Mouse (Mus musculus): Measurements from ENCODE around the gene Krtap1-3. TPM values are rescaled to one million over a fixed set of nuclear protein-coding genes. Genes with fewer than 3 reads are reported as not detected.

The Krtap1-3 gene
- not detected in 2 replicates for polyA plus RNA-seq (2015; fragmentation: Nextera tagmentation; extraction: Ambion mirVana)

DNA sequence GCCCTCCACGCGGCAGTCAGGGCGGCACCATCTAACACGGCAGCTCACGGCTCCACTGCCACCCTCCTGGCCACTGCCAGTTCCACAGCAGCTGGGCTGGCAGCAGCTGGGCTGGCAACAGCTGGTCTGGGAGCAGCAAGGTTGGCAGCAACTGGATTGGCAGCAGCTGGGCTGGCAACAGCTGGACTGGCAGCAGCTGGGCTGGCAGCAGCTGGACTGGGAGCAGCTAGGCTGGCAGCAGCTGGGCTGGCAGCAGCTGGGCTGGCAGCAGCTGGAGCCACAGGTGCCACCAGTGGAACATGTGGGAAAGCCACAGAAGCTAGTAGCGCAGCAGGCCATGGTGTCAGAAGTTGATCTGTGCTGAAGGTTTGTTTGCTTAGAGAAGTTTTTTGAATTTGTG is at the start of gene Krtap1-3:
Gene Krtap1-3, minus strand, starts transcription at position 359 of the 400 bp plus-strand sequence.
- 89% methylated on average over 6 of the region's 6 CpGs for WGBS
- no peak within 1 kb of the TSS for H3K4me2 ChIP-seq (ENCODE audit: low read length)
- ATAC-seq, result no peak
- no peak within 1 kb of the TSS for H3K27ac ChIP-seq (ENCODE audit: low read depth, low read length)
- H3K9me3 ChIP-seq (ENCODE audit: control insufficient read depth, low read length), result no peaks in the 10 kb centered on the region
- H3K4me3 ChIP-seq (ENCODE audit: low read length), result no peak within 1 kb of the TSS
- H3K9ac ChIP-seq (ENCODE audit: low read depth, low read length), result no peak within 1 kb of the TSS
- no peaks in the 10 kb centered on the region for H3K27me3 ChIP-seq (replicated peaks; ENCODE audit: control insufficient read depth, insufficient read depth, low read length)
- H3K4me1 ChIP-seq (ENCODE audit: control insufficient read depth, insufficient read depth, low read depth, low read length), result no peaks in the 10 kb centered on the region
- H3K36me3 ChIP-seq (ENCODE audit: control insufficient read depth, insufficient read depth, low read length), result no peaks in the 10 kb centered on the region

DNA sequence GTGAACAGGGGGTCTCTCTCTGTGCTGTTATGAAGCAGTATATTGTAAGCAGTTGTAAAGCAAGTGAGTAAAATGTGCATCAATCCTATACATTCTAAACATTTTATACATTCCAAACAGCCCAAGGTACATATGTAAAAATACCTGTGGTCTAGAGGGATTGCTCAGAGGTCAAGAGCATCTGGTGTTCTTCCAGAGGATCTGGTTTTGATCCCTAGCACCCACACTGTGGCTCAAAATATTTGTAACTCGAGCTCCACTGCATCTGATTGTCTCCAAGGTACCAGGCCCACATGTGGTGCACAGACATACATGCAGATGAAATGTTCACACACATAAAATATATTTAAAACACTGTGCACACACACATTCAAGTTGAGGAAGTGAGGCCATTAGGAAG is 49.8 kb upstream of the Krtap1-3 start:
- ATAC-seq, result no peak
- WGBS, result 69% methylated on average over 1 of the region's 1 CpGs

DNA sequence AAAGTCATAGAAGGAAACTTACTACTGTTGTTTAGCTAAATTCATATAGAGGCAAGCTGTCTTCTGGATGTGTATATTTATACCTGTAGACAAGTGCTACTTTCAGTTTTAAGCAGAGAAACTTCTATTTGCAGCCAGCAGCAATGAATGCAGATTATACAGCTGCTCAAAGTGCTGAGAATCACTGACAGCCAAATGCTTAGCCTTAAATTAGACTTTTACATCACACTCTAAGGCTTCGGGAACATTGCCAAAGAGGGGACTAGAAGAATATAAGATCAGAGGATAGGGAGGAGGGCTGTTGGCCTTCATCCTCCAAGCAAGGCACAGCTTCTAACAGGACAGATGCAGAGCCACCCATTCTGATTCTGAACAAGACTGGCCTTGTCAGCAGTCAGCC is 45.9 kb upstream of the Krtap1-3 start:
- H3K27me3 ChIP-seq (replicated peaks; ENCODE audit: control insufficient read depth, insufficient read depth, low read length), result no peaks in the 10 kb centered on the region
- 63% methylated on average over 1 of the region's 1 CpGs for WGBS
- no peak overlapping the region for H3K27ac ChIP-seq (ENCODE audit: low read depth, low read length)
- no peaks in the 10 kb centered on the region for H3K36me3 ChIP-seq (ENCODE audit: control insufficient read depth, insufficient read depth, low read length)
- H3K4me1 ChIP-seq (ENCODE audit: control insufficient read depth, insufficient read depth, low read depth, low read length), result no peaks in the 10 kb centered on the region
- ATAC-seq, result no peak
- H3K4me3 ChIP-seq (ENCODE audit: low read length), result no peak overlapping the region
- H3K9ac ChIP-seq (ENCODE audit: low read depth, low read length), result no peak overlapping the region
- H3K4me2 ChIP-seq (ENCODE audit: low read length), result no peak overlapping the region
- no peaks in the 10 kb centered on the region for H3K9me3 ChIP-seq (ENCODE audit: control insufficient read depth, low read length)

More for the DNA sequence above, 49.8 kb upstream of the Krtap1-3 start:
- no peak overlapping the region for H3K4me3 ChIP-seq (ENCODE audit: low read length)
- H3K4me2 ChIP-seq (ENCODE audit: low read length), result no peak overlapping the region
- H3K27me3 ChIP-seq (replicated peaks; ENCODE audit: control insufficient read depth, insufficient read depth, low read length), result no peaks in the 10 kb centered on the region
- H3K9me3 ChIP-seq (ENCODE audit: control insufficient read depth, low read length), result no peaks in the 10 kb centered on the region
- no peak overlapping the region for H3K9ac ChIP-seq (ENCODE audit: low read depth, low read length)
- no peak overlapping the region for H3K27ac ChIP-seq (ENCODE audit: low read depth, low read length)
- no peaks in the 10 kb centered on the region for H3K4me1 ChIP-seq (ENCODE audit: control insufficient read depth, insufficient read depth, low read depth, low read length)
- H3K36me3 ChIP-seq (ENCODE audit: control insufficient read depth, insufficient read depth, low read length), result no peaks in the 10 kb centered on the region

DNA sequence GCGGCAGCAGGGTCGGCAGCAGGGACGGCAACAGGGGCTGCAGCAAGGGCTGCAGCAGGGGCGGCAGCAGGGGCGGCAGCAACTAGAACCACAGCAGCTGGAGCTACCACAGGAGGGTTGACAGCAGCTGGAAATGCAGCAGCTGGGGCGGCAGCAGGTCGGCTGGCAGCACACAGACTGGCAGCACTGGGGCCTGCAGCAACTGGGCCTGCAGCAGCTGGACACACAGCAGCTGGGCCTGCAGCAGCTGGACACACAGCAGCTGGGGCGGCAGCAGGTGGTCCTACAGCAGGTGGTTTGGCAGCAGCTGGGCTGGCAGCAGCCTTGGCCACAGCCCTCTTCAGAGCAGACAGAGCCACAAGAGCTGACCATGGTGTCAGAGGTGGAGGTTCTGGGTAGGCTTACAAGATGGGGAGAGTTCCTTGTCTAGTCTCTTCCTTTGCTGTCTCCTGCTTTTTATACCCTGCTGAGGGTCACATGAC is 43.6 kb upstream of the Krtap1-3 start, which contains the start of gene Krtap4-2:
Gene Krtap4-2, minus strand, starts transcription at position 432 of the 482 bp plus-strand sequence.
- WGBS, result 39% methylated on average over 8 of the region's 8 CpGs
- ATAC-seq, result no peak
- Histone ChIP-seq H3K36me3 (ENCODE audit: control insufficient read depth, insufficient read depth, low read length) (no peaks in the 10 kb centered on the region), H3K9ac (ENCODE audit: low read depth, low read length) (no peak within 1 kb of the TSS), H3K4me1 (ENCODE audit: control insufficient read depth, insufficient read depth, low read depth, low read length) (no peaks in the 10 kb centered on the region), H3K9me3 (ENCODE audit: control insufficient read depth, low read length) (no peaks in the 10 kb centered on the region), H3K27me3 (replicated peaks; ENCODE audit: control insufficient read depth, insufficient read depth, low read length) (no peaks in the 10 kb centered on the region), H3K4me2 (ENCODE audit: low read length) (no peak within 1 kb of the TSS), H3K4me3 (ENCODE audit: low read length) (no peak within 1 kb of the TSS), H3K27ac (ENCODE audit: low read depth, low read length) (no peak within 1 kb of the TSS)

DNA sequence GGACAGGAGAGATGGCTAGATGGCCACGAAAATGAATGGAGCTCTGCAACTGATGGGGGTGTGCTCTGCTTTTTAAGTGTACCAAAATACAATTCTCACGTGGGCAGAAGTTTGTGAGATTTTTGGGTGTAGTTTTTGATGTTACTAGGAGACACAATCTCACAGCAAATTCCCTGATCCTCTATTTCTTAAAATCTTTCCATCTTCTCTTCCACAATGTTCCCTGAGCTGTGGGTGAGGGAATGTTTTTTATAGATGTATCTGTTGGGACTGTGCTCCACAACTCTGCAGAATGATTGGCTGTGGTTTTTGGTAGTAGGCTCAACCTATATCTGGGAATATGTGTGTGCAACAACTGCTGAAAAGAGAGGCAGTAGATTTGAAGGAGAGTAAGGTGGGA is 42.2 kb upstream of the Krtap1-3 start:
- no peak overlapping the region for H3K27ac ChIP-seq (ENCODE audit: low read depth, low read length)
- H3K9me3 ChIP-seq (ENCODE audit: control insufficient read depth, low read length), result no peaks in the 10 kb centered on the region
- whole genome bisulfite sequencing, result 69% methylated on average over 2 of the region's 2 CpGs
- no peak for ATAC-seq
- no peak overlapping the region for H3K4me3 ChIP-seq (ENCODE audit: low read length)
- H3K4me1 ChIP-seq (ENCODE audit: control insufficient read depth, insufficient read depth, low read depth, low read length), result no peaks in the 10 kb centered on the region
- H3K9ac ChIP-seq (ENCODE audit: low read depth, low read length), result no peak overlapping the region
- H3K36me3 ChIP-seq (ENCODE audit: control insufficient read depth, insufficient read depth, low read length), result no peaks in the 10 kb centered on the region
- no peaks in the 10 kb centered on the region for H3K27me3 ChIP-seq (replicated peaks; ENCODE audit: control insufficient read depth, insufficient read depth, low read length)
- no peak overlapping the region for H3K4me2 ChIP-seq (ENCODE audit: low read length)

DNA sequence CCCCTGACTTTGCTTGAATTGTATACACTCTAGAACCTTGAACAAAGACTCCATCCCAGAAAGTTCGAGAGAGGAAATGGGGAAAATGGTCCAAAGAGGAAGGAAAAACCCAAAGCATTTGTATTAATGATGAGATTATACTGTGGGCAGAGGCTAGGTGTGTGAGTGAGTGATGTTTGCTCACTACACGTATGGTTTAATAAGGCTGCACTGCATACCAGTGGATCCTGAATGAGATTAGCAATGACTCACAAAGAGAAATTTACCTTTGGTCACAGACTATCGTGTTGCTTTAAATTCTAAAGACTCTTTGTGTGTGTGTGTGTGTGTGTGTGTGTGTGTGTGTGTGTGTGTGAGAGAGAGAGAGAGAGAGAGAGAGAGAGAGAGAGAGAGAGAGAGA is 39.8 kb upstream of the Krtap1-3 start:
- no peak overlapping the region for H3K27ac ChIP-seq (ENCODE audit: low read depth, low read length)
- H3K4me3 ChIP-seq (ENCODE audit: low read length), result no peak overlapping the region
- H3K36me3 ChIP-seq (ENCODE audit: control insufficient read depth, insufficient read depth, low read length), result no peaks in the 10 kb centered on the region
- H3K9me3 ChIP-seq (ENCODE audit: control insufficient read depth, low read length), result no peaks in the 10 kb centered on the region
- no peaks in the 10 kb centered on the region for H3K4me1 ChIP-seq (ENCODE audit: control insufficient read depth, insufficient read depth, low read depth, low read length)
- no peak for ATAC-seq
- no peak overlapping the region for H3K4me2 ChIP-seq (ENCODE audit: low read length)
- no peak overlapping the region for H3K9ac ChIP-seq (ENCODE audit: low read depth, low read length)
- WGBS, result 82% methylated on average over 3 of the region's 3 CpGs
- no peaks in the 10 kb centered on the region for H3K27me3 ChIP-seq (replicated peaks; ENCODE audit: control insufficient read depth, insufficient read depth, low read length)

DNA sequence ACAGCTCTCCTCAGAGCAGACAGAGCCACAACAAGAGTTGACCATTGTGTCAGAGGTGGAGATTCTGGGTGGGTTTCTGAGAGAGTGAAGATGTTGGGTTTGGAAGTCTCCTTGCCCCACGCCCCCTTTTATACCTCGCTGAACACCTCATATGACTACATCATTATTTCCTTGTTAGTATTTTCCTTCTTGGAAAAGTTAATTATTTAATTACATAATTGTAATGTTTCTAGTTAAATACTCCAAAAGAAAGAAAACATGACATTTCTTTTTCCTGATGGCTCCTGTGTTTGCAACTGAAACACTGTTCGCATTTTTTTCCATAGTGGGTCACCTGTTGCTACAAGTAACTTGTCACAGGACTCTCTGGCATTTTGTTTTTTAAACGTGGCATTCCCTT is 37.0 kb upstream of the Krtap1-3 start, which contains the start of gene Krtap4-1:
Gene Krtap4-1, minus strand, starts transcription at position 101 of the 400 bp plus-strand sequence.
- no peak within 1 kb of the TSS for H3K9ac ChIP-seq (ENCODE audit: low read depth, low read length)
- no peaks in the 10 kb centered on the region for H3K36me3 ChIP-seq (ENCODE audit: control insufficient read depth, insufficient read depth, low read length)
- H3K4me1 ChIP-seq (ENCODE audit: control insufficient read depth, insufficient read depth, low read depth, low read length), result no peaks in the 10 kb centered on the region
- H3K4me3 ChIP-seq (ENCODE audit: low read length), result no peak within 1 kb of the TSS
- no peak within 1 kb of the TSS for H3K4me2 ChIP-seq (ENCODE audit: low read length)
- ATAC-seq, result no peak
- WGBS, result 88% methylated on average over 4 of the region's 4 CpGs
- no peak within 1 kb of the TSS for H3K27ac ChIP-seq (ENCODE audit: low read depth, low read length)
- no peaks in the 10 kb centered on the region for H3K9me3 ChIP-seq (ENCODE audit: control insufficient read depth, low read length)
- H3K27me3 ChIP-seq (replicated peaks; ENCODE audit: control insufficient read depth, insufficient read depth, low read length), result no peaks in the 10 kb centered on the region

DNA sequence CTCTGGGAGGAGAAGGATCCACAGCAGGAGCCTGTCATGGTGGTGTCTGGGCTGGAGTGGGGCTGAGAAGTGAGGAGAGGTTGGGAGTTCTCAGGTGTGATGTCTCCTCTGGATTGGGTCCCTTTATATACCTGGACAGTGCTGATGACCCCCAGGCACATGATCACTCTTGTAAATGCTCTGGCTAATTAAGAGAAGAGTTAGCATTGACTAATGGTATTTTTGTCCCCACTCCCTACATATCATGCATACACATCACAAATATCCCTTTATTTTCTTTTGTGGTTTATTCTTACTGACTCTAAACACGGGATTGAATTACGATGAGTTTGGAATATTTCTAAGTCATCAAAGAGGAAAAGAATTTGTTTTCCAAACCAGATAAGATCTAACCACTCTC is 29.2 kb upstream of the Krtap1-3 start, which contains the start of gene Gm11562:
Gene Gm11562, minus strand, starts transcription at position 101 of the 400 bp plus-strand sequence.
- no peaks in the 10 kb centered on the region for H3K27me3 ChIP-seq (replicated peaks; ENCODE audit: control insufficient read depth, insufficient read depth, low read length)
- no peak within 1 kb of the TSS for H3K9ac ChIP-seq (ENCODE audit: low read depth, low read length)
- H3K4me3 ChIP-seq (ENCODE audit: low read length), result no peak within 1 kb of the TSS
- no peak within 1 kb of the TSS for H3K27ac ChIP-seq (ENCODE audit: low read depth, low read length)
- H3K4me1 ChIP-seq (ENCODE audit: control insufficient read depth, insufficient read depth, low read depth, low read length), result no peaks in the 10 kb centered on the region
- H3K4me2 ChIP-seq (ENCODE audit: low read length), result no peak within 1 kb of the TSS
- 93% methylated on average over 2 of the region's 2 CpGs for WGBS
- H3K9me3 ChIP-seq (ENCODE audit: control insufficient read depth, low read length), result no peaks in the 10 kb centered on the region
- no peaks in the 10 kb centered on the region for H3K36me3 ChIP-seq (ENCODE audit: control insufficient read depth, insufficient read depth, low read length)
- no peak for ATAC-seq

DNA sequence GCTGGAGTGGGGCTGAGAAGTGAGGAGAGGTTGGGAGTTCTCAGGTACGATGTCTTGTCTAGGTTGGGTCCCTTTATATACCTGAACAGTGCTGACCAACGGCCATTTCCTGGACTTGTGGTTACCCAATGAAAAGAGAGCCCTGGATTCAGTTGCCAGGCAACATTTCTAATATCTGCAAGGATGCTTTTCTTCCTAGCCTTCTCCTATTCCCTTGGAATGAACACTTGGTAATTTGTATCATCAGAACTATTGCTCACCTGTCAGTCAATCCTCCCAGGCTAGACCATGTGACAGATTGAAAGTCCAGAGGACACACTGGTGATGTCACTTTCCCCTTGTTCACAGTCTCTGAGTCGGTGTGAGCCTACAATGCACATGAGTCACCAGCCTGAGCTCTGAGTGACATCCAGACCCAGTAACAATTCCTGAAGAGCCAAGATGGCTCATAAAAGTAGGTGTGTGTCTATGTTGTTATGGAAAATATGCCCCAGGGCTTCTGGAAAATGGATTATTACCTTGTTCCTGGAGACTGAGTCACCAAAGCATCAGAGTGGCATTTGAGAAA is 23.7 kb upstream of the Krtap1-3 start, which contains the start of gene Krtap2-4:
Gene Krtap2-4, minus strand, starts transcription at position 51 of the 568 bp plus-strand sequence.
- Histone ChIP-seq H3K9ac (ENCODE audit: low read depth, low read length) (no peak within 1 kb of the TSS), H3K9me3 (ENCODE audit: control insufficient read depth, low read length) (no peaks in the 10 kb centered on the region), H3K4me3 (ENCODE audit: low read length) (no peak within 1 kb of the TSS), H3K4me2 (ENCODE audit: low read length) (no peak within 1 kb of the TSS), H3K27ac (ENCODE audit: low read depth, low read length) (no peak within 1 kb of the TSS), H3K27me3 (replicated peaks; ENCODE audit: control insufficient read depth, insufficient read depth, low read length) (no peaks in the 10 kb centered on the region), H3K4me1 (ENCODE audit: control insufficient read depth, insufficient read depth, low read depth, low read length) (no peaks in the 10 kb centered on the region), H3K36me3 (ENCODE audit: control insufficient read depth, insufficient read depth, low read length) (no peaks in the 10 kb centered on the region)
- no peak for ATAC-seq
- 62% methylated on average over 2 of the region's 3 CpGs for WGBS

Data from hindbrain, embryonic 16.5 days (tissue).